Mouse (Mus musculus) ES-Bruce4 (cell line): ENCODE data around the gene Inip. TPM values are rescaled to one million over a fixed set of nuclear protein-coding genes. Genes with fewer than 3 reads are reported as not detected.
"Not testable (repeated sequence)": the region's sequence is repeated elsewhere in the genome, so short reads cannot be mapped to it uniquely, and the experiment has no call there.

Experiments
- H3K27ac ChIP-seq: 2 replicates; pipeline ENCODE4 v1.5.1; 2012; ENCODE audit warnings: low read length, inconsistent platforms; ENCODE audit not compliant: insufficient read depth
- H3K27me3 ChIP-seq: 2 replicates; pipeline ENCODE4 v1.6.1; 2012; ENCODE audit warnings: mild to moderate bottlenecking, low read length, inconsistent platforms; ENCODE audit not compliant: control insufficient read depth, poor library complexity, insufficient read depth, severe bottlenecking
- H3K36me3 ChIP-seq: 2 replicates; pipeline ENCODE4 v1.6.1; 2012; ENCODE audit warnings: inconsistent platforms, mild to moderate bottlenecking, low read length, moderate library complexity; ENCODE audit not compliant: control insufficient read depth, poor library complexity, insufficient read depth, severe bottlenecking
- H3K4me1 ChIP-seq: one replicate; pipeline ENCODE4 v1.8.1; 2011; ENCODE audit warnings: low read length; ENCODE audit not compliant: control insufficient read depth, insufficient read depth
- H3K4me3 ChIP-seq: 2 replicates; pipeline ENCODE4 v1.5.1; 2011; ENCODE audit warnings: low read depth, mild to moderate bottlenecking, low read length
- H3K9ac ChIP-seq: 2 replicates; pipeline ENCODE4 v1.6.1; 2012; ENCODE audit warnings: low read depth, mild to moderate bottlenecking, inconsistent platforms; ENCODE audit not compliant: poor library complexity, severe bottlenecking
- H3K9me3 ChIP-seq: replicated peaks from 2 replicates; pipeline ENCODE4 v1.6.1; 2012; ENCODE audit warnings: mild to moderate bottlenecking, low read length, inconsistent platforms; ENCODE audit not compliant: control insufficient read depth, poor library complexity, insufficient read depth, severe bottlenecking
- CTCF ChIP-seq: IDR thresholded peaks from one replicate; pipeline ENCODE4 v1.8.1; 2011; ENCODE audit warnings: low read depth, low read length
- EP300 ChIP-seq: IDR thresholded peaks from 2 replicates; pipeline ENCODE4 v1.6.1; 2011; ENCODE audit warnings: low read depth, low read length; ENCODE audit not compliant: insufficient read depth
- POLR2A ChIP-seq: IDR thresholded peaks from one replicate; pipeline ENCODE4 v1.8.1; 2011; ENCODE audit warnings: low read length; ENCODE audit not compliant: insufficient read depth
- polyA plus RNA-seq: library from polyadenylated mRNA; stranded (reverse); fragments of >200 nt; gene quantifications from 2 replicates; pipeline ENCODE4 v1.2.4, GENCODE M21; 2011; ENCODE audit warnings: low read depth; ENCODE audit not compliant: missing spikeins, insufficient read depth, insufficient read length

The Inip gene
- polyA plus RNA-seq, 1 experiment: 42.3 TPM

DNA sequence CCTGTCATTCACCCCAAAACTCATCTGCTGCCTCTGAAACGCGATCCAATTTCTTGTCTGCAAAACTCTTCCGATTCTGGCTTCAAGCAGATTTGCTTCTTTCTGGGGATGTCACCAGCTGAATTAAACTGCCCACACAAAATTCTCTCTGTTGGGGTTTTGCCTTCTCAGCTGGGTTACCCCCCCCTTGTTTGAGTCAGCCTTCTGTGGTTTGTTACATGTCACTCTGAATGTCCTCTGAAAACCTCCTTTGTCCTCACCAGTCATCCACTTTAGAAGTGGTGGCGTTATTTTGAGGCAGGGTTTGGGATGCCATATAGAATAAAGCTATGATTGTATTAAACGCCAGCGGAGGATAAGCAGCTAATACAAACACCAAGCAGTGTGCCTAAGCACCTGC is 718 bp upstream of the Inip start:
- no peaks in the 10 kb centered on the region for H3K9me3 ChIP-seq
- H3K4me1 ChIP-seq: no peaks in the 10 kb centered on the region
- H3K27me3 ChIP-seq: no peaks in the 10 kb centered on the region
- H3K9ac ChIP-seq: no peak overlapping the region
- no peak for TF ChIP-seq EP300
- TF ChIP-seq POLR2A: no peak
- no peak for TF ChIP-seq CTCF
- H3K36me3 ChIP-seq: no peaks in the 10 kb centered on the region
- H3K4me3 ChIP-seq: no peak overlapping the region
- no peak overlapping the region for H3K27ac ChIP-seq

DNA sequence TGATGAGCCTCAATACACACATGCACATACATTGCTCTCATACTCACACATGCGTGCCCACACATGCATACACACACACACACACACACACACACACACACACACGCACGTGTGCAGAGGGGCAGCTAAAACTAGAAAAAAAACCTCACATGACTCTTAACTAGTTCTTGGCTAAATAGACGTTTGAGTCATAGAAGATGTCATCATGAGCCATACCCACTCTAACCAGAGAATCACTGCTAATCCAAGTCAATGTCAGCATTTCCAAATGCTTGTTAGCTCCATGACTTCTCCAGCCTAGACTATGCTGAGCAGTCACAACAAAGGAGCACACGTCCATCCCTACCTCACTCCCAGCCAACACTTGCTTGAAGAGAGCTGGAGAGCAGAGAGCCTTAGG is 1.2 kb downstream of the Inip start:
- Histone ChIP-seq H3K9ac (no peak overlapping the region), H3K4me1 (no peaks in the 10 kb centered on the region), H3K36me3 (no peaks in the 10 kb centered on the region), H3K27ac (no peak overlapping the region), H3K4me3 (no peak overlapping the region), H3K27me3 (no peaks in the 10 kb centered on the region), H3K9me3 (no peaks in the 10 kb centered on the region)
- TF ChIP-seq EP300 (no peak), POLR2A (no peak), CTCF (no peak)

DNA sequence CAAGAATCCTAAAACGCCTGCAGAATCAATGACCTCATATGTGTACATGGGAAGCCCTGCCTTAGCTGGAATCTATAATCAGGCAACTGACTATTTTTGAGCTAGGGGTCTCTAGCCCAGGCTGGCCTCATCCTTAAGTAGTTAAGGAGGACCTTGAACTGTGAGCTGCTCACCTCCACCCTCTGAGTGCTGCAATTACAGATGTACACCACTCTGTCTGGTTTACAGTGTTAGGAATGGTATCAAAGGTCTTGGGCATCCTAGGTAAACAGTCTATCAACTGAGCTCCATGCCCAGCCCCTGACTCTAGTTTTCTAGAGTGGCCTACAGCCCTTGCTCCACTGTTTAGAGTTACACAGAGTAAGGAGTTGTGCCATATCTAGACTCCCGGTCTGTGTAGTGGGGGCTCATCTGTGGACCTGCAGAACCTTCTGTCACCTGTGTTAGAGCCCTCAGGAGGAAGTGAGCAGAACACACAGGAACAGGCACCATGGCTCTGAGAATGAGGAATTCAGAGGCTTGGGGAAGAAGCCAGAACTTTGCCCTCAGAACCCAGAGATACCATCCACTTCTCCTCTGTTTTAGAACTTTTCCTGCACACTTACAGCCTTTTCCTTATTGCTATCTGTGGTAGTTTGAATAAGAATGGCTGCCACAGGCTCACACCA is 5.5 kb downstream of the Inip start:
- H3K27ac ChIP-seq: no peak overlapping the region
- H3K36me3 ChIP-seq: no peaks in the 10 kb centered on the region
- H3K9ac ChIP-seq: no peak overlapping the region
- H3K9me3 ChIP-seq: no peaks in the 10 kb centered on the region
- TF ChIP-seq CTCF (no peak), EP300 (no peak), POLR2A (no peak)
- H3K4me1 ChIP-seq: no peaks in the 10 kb centered on the region
- no peaks in the 10 kb centered on the region for H3K27me3 ChIP-seq
- H3K4me3 ChIP-seq: no peak overlapping the region

DNA sequence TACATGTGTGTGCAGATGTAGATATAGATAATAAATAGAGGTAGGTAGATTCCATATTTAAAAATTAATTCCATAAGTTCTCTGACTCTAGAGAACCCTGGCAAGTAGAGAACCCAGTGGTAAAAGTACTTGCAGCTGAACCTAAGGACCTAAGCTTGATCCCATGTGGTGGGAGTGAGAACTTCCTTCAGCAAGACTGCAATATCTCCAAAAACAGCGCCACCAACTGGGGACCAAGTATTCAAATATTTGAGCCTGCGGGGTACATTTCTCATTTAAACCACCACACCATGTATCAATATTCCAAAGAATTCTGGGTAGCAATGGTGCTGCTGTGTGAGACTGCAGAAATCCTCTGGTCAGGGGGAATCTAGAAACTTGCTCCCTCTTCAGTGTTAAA is 7.3 kb downstream of the Inip start:
- H3K4me1 ChIP-seq: no peaks in the 10 kb centered on the region
- H3K4me3 ChIP-seq: no peak overlapping the region
- no peak overlapping the region for H3K9ac ChIP-seq
- no peak overlapping the region for H3K27ac ChIP-seq
- 0 out of 2 replicates have a peak, but pooled peaks cover 1% of the 10 kb centered on the region for H3K27me3 ChIP-seq
- H3K9me3 ChIP-seq: no peaks in the 10 kb centered on the region
- no peaks in the 10 kb centered on the region for H3K36me3 ChIP-seq
- TF ChIP-seq CTCF (no peak), EP300 (no peak), POLR2A (no peak)

DNA sequence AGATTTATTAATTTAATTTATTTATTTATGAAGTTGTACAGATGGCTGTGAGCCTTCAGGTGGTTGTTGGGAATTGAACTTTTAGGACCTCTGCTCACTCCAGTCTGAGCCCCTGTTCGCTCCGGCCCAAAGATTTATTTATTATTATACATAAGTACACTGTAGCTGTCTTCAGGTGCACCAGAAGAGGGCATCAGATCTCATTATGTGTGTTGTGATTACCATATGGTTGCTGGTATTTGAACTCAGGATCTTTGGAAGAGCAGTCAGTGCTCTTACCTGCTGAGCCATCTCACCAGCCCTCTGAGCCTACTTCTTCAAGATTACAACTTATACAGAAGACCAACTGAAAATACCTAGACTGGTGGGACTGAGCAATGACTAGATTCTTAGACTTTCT is 7.8 kb downstream of the Inip start:
- H3K9ac ChIP-seq, H3K27me3 ChIP-seq, H3K27ac ChIP-seq, H3K9me3 ChIP-seq, H3K4me3 ChIP-seq, H3K36me3 ChIP-seq, H3K4me1 ChIP-seq: not testable (repeated sequence)

DNA sequence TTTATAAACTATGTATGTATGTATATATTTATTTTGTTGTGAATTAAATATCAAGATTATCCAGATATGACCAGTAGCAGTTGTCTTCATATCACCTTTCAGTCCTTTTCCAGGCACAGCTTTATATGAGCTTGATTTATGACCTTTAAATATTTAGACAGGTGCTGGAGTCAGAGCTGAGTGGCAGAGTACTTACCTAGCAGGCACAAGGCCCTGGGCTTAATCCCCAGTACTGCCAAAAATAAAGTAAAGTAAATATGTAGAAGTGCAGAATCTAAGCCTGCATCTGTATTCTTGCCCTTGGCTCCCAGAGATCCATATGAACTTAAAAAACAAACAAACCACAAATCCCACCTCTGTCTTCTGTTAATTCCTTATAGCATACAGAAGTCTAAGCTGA is 12.4 kb downstream of the Inip start:
- H3K27ac ChIP-seq: no peak overlapping the region
- no peaks in the 10 kb centered on the region for H3K36me3 ChIP-seq
- H3K4me3 ChIP-seq: no peak overlapping the region
- 0 out of 2 replicates have a peak, but pooled peaks cover 1% of the 10 kb centered on the region for H3K27me3 ChIP-seq
- no peaks in the 10 kb centered on the region for H3K4me1 ChIP-seq
- no peak overlapping the region for H3K9ac ChIP-seq
- no peaks in the 10 kb centered on the region for H3K9me3 ChIP-seq
- TF ChIP-seq POLR2A (no peak), CTCF (no peak), EP300 (no peak)

DNA sequence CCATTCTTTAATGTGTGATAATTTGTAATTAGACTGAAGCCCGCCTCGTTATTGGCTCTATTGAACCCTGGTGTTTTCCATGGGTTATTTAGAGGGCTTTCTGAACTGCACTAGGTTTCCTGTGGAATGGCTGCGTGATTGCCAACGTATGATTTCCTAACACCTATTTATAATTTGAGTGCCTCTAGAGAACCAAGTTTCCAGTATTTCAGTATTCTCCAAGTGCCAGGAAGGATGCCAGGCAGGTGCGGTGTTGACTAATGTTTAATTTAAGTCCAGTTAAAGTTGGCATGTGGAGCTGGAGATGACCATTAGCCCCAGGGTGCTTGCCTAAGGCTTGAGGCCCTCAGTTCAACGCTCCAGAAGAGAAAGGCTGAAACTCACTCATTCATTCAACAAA is 14.3 kb downstream of the Inip start:
- H3K4me3 ChIP-seq: no peak overlapping the region
- TF ChIP-seq EP300 (no peak), CTCF (no peak), POLR2A (no peak)
- H3K27ac ChIP-seq: no peak overlapping the region
- no peaks in the 10 kb centered on the region for H3K9me3 ChIP-seq
- 0 out of 2 replicates have a peak, but pooled peaks cover 1% of the 10 kb centered on the region for H3K27me3 ChIP-seq
- H3K4me1 ChIP-seq: no peaks in the 10 kb centered on the region
- no peaks in the 10 kb centered on the region for H3K36me3 ChIP-seq
- H3K9ac ChIP-seq: no peak overlapping the region
